In genomic region chr12:87195069-87195468, GRCm38 (mm10) we compare ENCODE assay signal across 30 mouse cellular contexts. TPM values are rescaled to one million over a fixed set of nuclear protein-coding genes. Genes with fewer than 3 reads are reported as not detected.
"Had no signal": no experiment of that assay in that cellular context is flagged by ENCODE, and none has a peak within 500 bp of the region (broad histone marks: within the 10 kb centered on the region; RNA-seq: fewer than 3 reads in every experiment).

No protein-coding gene starts in this region.

- H3K36me3 ChIP-seq: embryonic facial prominence, embryonic 10.5 days; embryonic facial prominence, embryonic 12.5 days; embryonic facial prominence, embryonic 13.5 days; embryonic facial prominence, embryonic 15.5 days; forebrain, embryonic 10.5 days; forebrain, embryonic 12.5 days; forebrain, embryonic 15.5 days; heart, embryonic 10.5 days had no signal

- DNase-seq: cerebellum, adult 9-10 months; cerebellum, adult 9-11 months; cerebellum, postnatal 10 days; cerebellum, postnatal 14 days; cerebellum, postnatal 25 days; cerebellum, postnatal 36 days; embryo, embryonic 11 days; forebrain, postnatal 0 days; gastrocnemius, adult 2 months; gastrocnemius, postnatal 10 days; gastrocnemius, postnatal 14 days; gastrocnemius, postnatal 25 days; gastrocnemius, postnatal 36 days; heart, adult 11 months; heart, adult 18-20 months; heart, adult 2 months had no signal

- H3K27ac ChIP-seq: embryonic facial prominence, embryonic 10.5 days; embryonic facial prominence, embryonic 12.5 days; embryonic facial prominence, embryonic 13.5 days; embryonic facial prominence, embryonic 15.5 days; forebrain, embryonic 10.5 days; forebrain, embryonic 12.5 days; forebrain, embryonic 15.5 days; gastrocnemius, adult 2 months; heart, adult 2 months; heart, embryonic 10.5 days had no signal

- H3K9me3 ChIP-seq: embryonic facial prominence, embryonic 10.5 days; embryonic facial prominence, embryonic 12.5 days; embryonic facial prominence, embryonic 13.5 days; embryonic facial prominence, embryonic 15.5 days; forebrain, embryonic 10.5 days; forebrain, embryonic 12.5 days; forebrain, embryonic 15.5 days; heart, embryonic 10.5 days had no signal

- H3K27me3 ChIP-seq: embryonic facial prominence, embryonic 12.5 days; embryonic facial prominence, embryonic 13.5 days; embryonic facial prominence, embryonic 15.5 days; forebrain, embryonic 12.5 days; forebrain, embryonic 15.5 days had no signal

- H3K9ac ChIP-seq: embryonic facial prominence, embryonic 12.5 days; embryonic facial prominence, embryonic 13.5 days; embryonic facial prominence, embryonic 15.5 days; forebrain, embryonic 12.5 days; forebrain, embryonic 15.5 days; forebrain, postnatal 0 days had no signal

- H3K4me3 ChIP-seq: embryonic facial prominence, embryonic 10.5 days; embryonic facial prominence, embryonic 12.5 days; embryonic facial prominence, embryonic 13.5 days; embryonic facial prominence, embryonic 15.5 days; erythroblast, embryonic 14.5 days; forebrain, embryonic 10.5 days; forebrain, embryonic 12.5 days; forebrain, embryonic 15.5 days; gastrocnemius, adult 2 months; heart, adult 2 months; heart, embryonic 10.5 days had no signal

- H3K4me2 ChIP-seq: embryonic facial prominence, embryonic 12.5 days; embryonic facial prominence, embryonic 13.5 days; embryonic facial prominence, embryonic 15.5 days; forebrain, embryonic 12.5 days; forebrain, embryonic 15.5 days had no signal

- ATAC-seq: forebrain, embryonic 14.5 days; forebrain, embryonic 15.5 days; forebrain, embryonic 16.5 days; forebrain, postnatal 0 days had no signal

RNA-seq across cellular contexts. Expression of gene Samd15, which starts 4.5 kb away (rescaled TPM):
- total RNA-seq: gastrocnemius, adult 2 months; gastrocnemius, adult 8-10 months; gastrocnemius, postnatal 25 days; gastrocnemius, postnatal 36 days; heart, adult 2 months had no signal
- polyA plus RNA-seq: erythroblast, embryonic 14.5 days had no signal

RNA-seq across cellular contexts. Expression of gene Noxred1, which starts 43.5 kb away (rescaled TPM):
- total RNA-seq: common myeloid progenitor, adult 5-6 weeks; granulocyte monocyte progenitor cell, adult 5-6 weeks had no signal
